Mouse (Mus musculus): ENCODE measurements at regions not wholly inside any gene's neighbourhood (a gene's known extent, or its start where the extent isn't known, plus 50 kb on each side); places are given as distances from the start of the nearest gene placed in this dataset.

- no peak for TF ChIP-seq POLR2A (IDR thresholded peaks at IDR 0.05; ENCODE audit: borderline replicate concordance, extremely low read depth, insufficient read depth, insufficient read length, poor library complexity, severe bottlenecking)
- no peak for TF ChIP-seq CTCF (IDR thresholded peaks at IDR 0.05; ENCODE audit: borderline replicate concordance, extremely low read depth, insufficient read depth, insufficient read length)
- DNase-seq (ENCODE audit: low read depth): peak; percentile 3
Observed at GRCm38 (mm10) chr10:50241645-50242044, 350.8 kb upstream of the Ascc3 start.

DNA sequence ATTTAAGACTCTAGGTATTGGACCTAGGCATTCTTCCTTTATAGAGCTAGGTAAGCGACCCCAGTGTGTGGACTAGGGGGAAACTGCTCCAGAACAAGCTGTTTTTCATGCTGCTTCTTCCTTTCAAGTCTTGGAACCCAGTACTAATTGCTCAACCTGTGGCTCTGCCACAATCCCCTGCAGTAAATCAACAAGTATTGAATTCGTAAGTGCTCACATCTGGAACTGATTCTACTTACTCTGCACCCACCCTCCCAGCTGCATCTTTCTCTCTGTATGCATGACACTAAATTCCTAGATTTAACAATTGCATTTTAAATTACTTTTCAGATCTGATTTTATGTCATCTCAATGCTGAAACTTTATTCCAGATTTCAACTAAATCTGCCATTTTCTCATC lies 388.9 kb upstream of the Ascc3 start:
- TF ChIP-seq CTCF (IDR thresholded peaks at IDR 0.05; ENCODE audit: borderline replicate concordance, extremely low read depth, insufficient read depth, insufficient read length) (no peak), POLR2A (IDR thresholded peaks at IDR 0.05; ENCODE audit: borderline replicate concordance, extremely low read depth, insufficient read depth, insufficient read length, poor library complexity, severe bottlenecking) (no peak)
- DNase-seq (ENCODE audit: low read depth): no peak

GRCm38 (mm10) chr10:50201691-50202090 lies 390.8 kb upstream of the Ascc3 start:
- TF ChIP-seq CTCF (IDR thresholded peaks at IDR 0.05; ENCODE audit: borderline replicate concordance, extremely low read depth, insufficient read depth, insufficient read length): no peak
- no peak for TF ChIP-seq POLR2A (IDR thresholded peaks at IDR 0.05; ENCODE audit: borderline replicate concordance, extremely low read depth, insufficient read depth, insufficient read length, poor library complexity, severe bottlenecking)
- DNase-seq (ENCODE audit: low read depth): no peak

GRCm38 (mm10) chr10:50199857-50200256 lies 392.6 kb upstream of the Ascc3 start:
- peak; percentile 94 for DNase-seq (ENCODE audit: low read depth)
- TF ChIP-seq POLR2A (IDR thresholded peaks at IDR 0.05; ENCODE audit: borderline replicate concordance, extremely low read depth, insufficient read depth, insufficient read length, poor library complexity, severe bottlenecking): no peak
- TF ChIP-seq CTCF (IDR thresholded peaks at IDR 0.05; ENCODE audit: borderline replicate concordance, extremely low read depth, insufficient read depth, insufficient read length): peak; percentile 35; the same call in 1 of the 2 replicates

GRCm38 (mm10) chr10:50197897-50198538 lies 394.5 kb upstream of the Ascc3 start:
- DNase-seq (ENCODE audit: low read depth): peak; percentile 47

GRCm38 (mm10) chr10:50190276-50190675 lies 401.7 kb upstream of the Grik2 start:
- TF ChIP-seq CTCF (IDR thresholded peaks at IDR 0.05; ENCODE audit: borderline replicate concordance, extremely low read depth, insufficient read depth, insufficient read length) (no peak), POLR2A (IDR thresholded peaks at IDR 0.05; ENCODE audit: borderline replicate concordance, extremely low read depth, insufficient read depth, insufficient read length, poor library complexity, severe bottlenecking) (no peak)
- peak; percentile 67 for DNase-seq (ENCODE audit: low read depth)

More at GRCm38 (mm10) chr10:50197897-50198538, 394.5 kb upstream of the Ascc3 start:
- TF ChIP-seq CTCF (IDR thresholded peaks at IDR 0.05; ENCODE audit: borderline replicate concordance, extremely low read depth, insufficient read depth, insufficient read length) (no peak), POLR2A (IDR thresholded peaks at IDR 0.05; ENCODE audit: borderline replicate concordance, extremely low read depth, insufficient read depth, insufficient read length, poor library complexity, severe bottlenecking) (no peak)

DNA sequence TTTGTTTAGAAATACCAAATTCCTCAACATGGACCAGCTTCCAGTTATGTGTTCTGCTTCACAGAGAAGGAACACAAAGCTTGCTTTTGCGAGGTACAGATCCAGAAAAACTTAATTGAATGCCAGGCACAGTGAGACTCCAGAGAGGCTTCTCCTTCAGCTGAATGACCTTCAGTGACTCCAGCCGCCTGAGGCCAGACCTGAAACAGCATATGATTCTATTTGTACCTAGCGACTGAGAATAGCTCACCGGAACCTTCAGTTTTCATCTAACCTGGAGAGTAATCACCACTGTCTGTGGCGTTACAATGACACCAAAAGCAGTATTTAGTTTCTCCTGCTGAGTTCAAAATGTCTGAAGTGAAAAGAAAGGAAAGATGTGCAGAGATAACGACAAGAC lies 380.6 kb upstream of the Grik2 start:
- DNase-seq (ENCODE audit: low read depth): peak; percentile 28
- TF ChIP-seq CTCF (IDR thresholded peaks at IDR 0.05; ENCODE audit: borderline replicate concordance, extremely low read depth, insufficient read depth, insufficient read length) (no peak), POLR2A (IDR thresholded peaks at IDR 0.05; ENCODE audit: borderline replicate concordance, extremely low read depth, insufficient read depth, insufficient read length, poor library complexity, severe bottlenecking) (no peak)

DNA sequence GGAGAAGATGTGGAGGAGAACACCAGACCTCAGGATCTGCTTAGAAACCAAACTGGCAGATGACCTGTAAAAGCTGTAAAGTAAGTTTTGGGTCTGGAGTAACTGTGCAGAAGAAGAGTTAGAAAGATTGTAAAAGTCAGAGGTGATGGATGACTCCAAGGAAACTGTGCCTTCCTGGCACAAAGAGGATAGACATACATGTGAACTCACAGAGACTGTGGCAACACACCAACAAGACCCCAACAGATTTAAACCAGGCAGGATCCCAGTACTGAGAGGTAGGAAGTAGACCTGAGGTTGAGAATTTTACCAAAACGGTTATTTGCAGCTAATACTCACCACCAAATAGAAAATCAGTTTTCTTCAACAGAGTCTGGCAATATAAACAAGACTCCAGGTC lies 349.8 kb upstream of the Grik2 start:
- TF ChIP-seq CTCF (IDR thresholded peaks at IDR 0.05; ENCODE audit: borderline replicate concordance, extremely low read depth, insufficient read depth, insufficient read length) (no peak), POLR2A (IDR thresholded peaks at IDR 0.05; ENCODE audit: borderline replicate concordance, extremely low read depth, insufficient read depth, insufficient read length, poor library complexity, severe bottlenecking) (no peak)
- no peak for DNase-seq (ENCODE audit: low read depth)

DNA sequence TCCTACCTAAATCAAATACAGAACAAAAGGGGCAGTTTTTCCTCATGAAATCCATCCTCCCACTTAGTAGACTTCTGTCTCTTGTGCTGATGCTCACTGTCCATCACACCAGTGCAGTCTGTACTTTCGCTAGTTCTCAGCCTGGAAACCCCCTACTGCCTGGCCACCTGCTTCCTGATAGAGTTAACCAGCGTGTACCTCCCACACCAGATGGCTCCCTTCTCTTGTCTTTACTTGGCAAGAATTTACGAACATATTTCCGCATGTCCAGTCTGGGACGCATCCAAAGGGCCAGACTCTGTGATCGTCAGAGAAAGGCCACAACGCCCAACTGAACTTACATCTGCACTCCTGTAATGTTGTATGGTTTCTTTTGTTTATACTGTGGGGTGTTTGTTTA lies 349.2 kb upstream of the Grik2 start:
- TF ChIP-seq POLR2A (IDR thresholded peaks at IDR 0.05; ENCODE audit: borderline replicate concordance, extremely low read depth, insufficient read depth, insufficient read length, poor library complexity, severe bottlenecking): no peak
- no peak for TF ChIP-seq CTCF (IDR thresholded peaks at IDR 0.05; ENCODE audit: borderline replicate concordance, extremely low read depth, insufficient read depth, insufficient read length)
- DNase-seq (ENCODE audit: low read depth): peak; percentile 66

DNA sequence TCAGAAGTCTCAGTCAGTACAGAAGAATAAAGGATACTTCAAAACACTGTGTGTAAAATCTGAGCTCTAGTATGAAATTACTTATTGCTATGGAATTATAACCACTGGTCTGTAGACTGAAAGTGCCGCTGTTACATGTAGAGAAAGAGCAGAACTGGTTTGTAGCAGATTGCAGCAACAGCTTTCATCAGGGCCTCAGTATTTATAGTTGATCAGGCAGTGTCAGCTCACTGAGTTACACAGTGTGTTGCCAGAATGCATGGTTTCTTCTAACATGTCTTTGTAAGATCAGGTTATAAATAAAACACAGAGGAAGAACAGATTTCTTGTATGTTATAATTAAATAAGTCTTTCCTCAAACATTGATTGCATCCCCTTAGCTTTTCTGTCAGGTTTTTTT lies 347.6 kb upstream of the Grik2 start:
- TF ChIP-seq CTCF (IDR thresholded peaks at IDR 0.05; ENCODE audit: borderline replicate concordance, extremely low read depth, insufficient read depth, insufficient read length) (no peak), POLR2A (IDR thresholded peaks at IDR 0.05; ENCODE audit: borderline replicate concordance, extremely low read depth, insufficient read depth, insufficient read length, poor library complexity, severe bottlenecking) (no peak)
- no peak for DNase-seq (ENCODE audit: low read depth)

DNA sequence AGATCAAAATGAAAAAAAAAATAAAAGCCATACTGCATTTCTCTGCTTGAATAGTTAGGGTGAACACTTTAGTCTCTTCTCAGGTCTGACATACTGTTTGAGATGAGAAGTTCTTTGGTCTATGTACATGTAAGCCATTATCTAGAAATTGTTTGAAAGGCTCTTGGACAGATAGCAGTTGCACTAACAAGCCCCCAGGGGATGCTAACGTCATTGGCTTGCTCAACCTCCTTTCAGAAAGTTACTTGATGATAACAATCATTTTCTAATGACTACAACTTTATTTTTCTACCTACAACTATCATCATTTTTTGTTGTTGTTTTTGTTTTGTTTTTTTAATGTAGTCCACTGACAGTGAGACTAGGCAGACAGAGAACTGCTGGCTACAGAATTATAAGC lies 346.9 kb upstream of the Grik2 start:
- TF ChIP-seq POLR2A (IDR thresholded peaks at IDR 0.05; ENCODE audit: borderline replicate concordance, extremely low read depth, insufficient read depth, insufficient read length, poor library complexity, severe bottlenecking) (no peak), CTCF (IDR thresholded peaks at IDR 0.05; ENCODE audit: borderline replicate concordance, extremely low read depth, insufficient read depth, insufficient read length) (no peak)
- no peak for DNase-seq (ENCODE audit: low read depth)
